Mouse (Mus musculus) hindbrain, postnatal 0 days (tissue): ENCODE measurements around the gene Cmtm7. TPM values are rescaled to one million over a fixed set of nuclear protein-coding genes. Genes with fewer than 3 reads are reported as not detected.

Experiments used
- ATAC-seq: fragments of 200-750 bp; cut with Nextera tagmentation; 2 replicates; pipeline ENCODE4 v1.8.0; 2017; ENCODE audit warnings: mild to moderate bottlenecking, moderate TSS enrichment, moderate library complexity
- DNase-seq: peaks from one replicate; pipeline ENCODE4 v3.0.0-alpha.2; 2015; ENCODE audit warnings: low spot score
- H3K27ac ChIP-seq: fragments of 300-500 bp; sonication (generic); 2 replicates; pipeline ENCODE4 v1.5.1; 2014; ENCODE audit warnings: mild to moderate bottlenecking
- H3K27me3 ChIP-seq: fragments of 300-500 bp; sonication (generic); 2 replicates; pipeline ENCODE4 v1.6.1; 2014; ENCODE audit warnings: low read length, mixed read lengths; ENCODE audit not compliant: insufficient read depth
- H3K36me3 ChIP-seq: fragments of 300-500 bp; sonication (generic); 2 replicates; pipeline ENCODE4 v1.6.1; 2014; ENCODE audit warnings: low read length, mixed read lengths; ENCODE audit not compliant: insufficient read depth
- H3K4me1 ChIP-seq: fragments of 300-500 bp; sonication (generic); 2 replicates; pipeline ENCODE4 v1.6.1; 2014; ENCODE audit warnings: antibody characterized with exemption, low read length, mixed read lengths; ENCODE audit not compliant: insufficient read depth
- H3K4me2 ChIP-seq: fragments of 300-500 bp; sonication (generic); 2 replicates; pipeline ENCODE4 v1.6.1; 2014; ENCODE audit warnings: low read depth, mild to moderate bottlenecking, low read length, moderate library complexity, mixed read lengths
- H3K4me3 ChIP-seq: fragments of 300-500 bp; sonication (generic); 2 replicates; pipeline ENCODE4 v1.5.1; 2014; ENCODE audit warnings: low read length
- H3K9ac ChIP-seq: fragments of 300-500 bp; sonication (generic); replicated peaks from 2 replicates; pipeline ENCODE4 v1.6.1; 2014; ENCODE audit warnings: mild to moderate bottlenecking, low read length, moderate library complexity, mixed read lengths
- H3K9me3 ChIP-seq: fragments of 300-500 bp; sonication (generic); 2 replicates; pipeline ENCODE4 v1.6.1; 2016; ENCODE audit warnings: low read length, mixed read lengths
- CTCF ChIP-seq: IDR thresholded peaks from 2 replicates; pipeline ENCODE4 v1.5.1; 2016; ENCODE audit warnings: antibody characterized with exemption, control low read depth, low read depth
- WGBS: fragments of 180-500 bp; shearing (Covaris S2); extraction: QIAGEN DNeasy Blood & Tissue Kit; methylation state at CpG from one replicate; pipeline ENCODE4 v1.1.7; 2014; 5-methylcytosine and 5-hydroxymethylcytosine counted together
- polyA plus RNA-seq: library from polyadenylated mRNA; unstranded; fragments of >200 nt; fragmentation: Nextera tagmentation; extraction: Ambion mirVana; gene quantifications from 2 replicates; pipeline ENCODE4 v1.2.1, GENCODE M21; 2015
- total RNA-seq: library from RNA; depleted of rRNA; stranded (reverse); fragments of >200 nt; gene quantifications from 2 replicates; pipeline ENCODE4 v1.2.3, GENCODE M21; 2014; rRNA removed

The Cmtm7 gene
- 14.3 and 21.1 TPM in 2 replicates for total RNA-seq
- polyA plus RNA-seq: 10.2 and 11.8 TPM in 2 replicates

GRCm38 (mm10) chr9:114781526-114782212, at the start of gene Cmtm7:
Gene Cmtm7, minus strand, starts transcription at chr9:114781856.
- DNase-seq (peak; percentile 35), ATAC-seq (peak; percentile 76)
- H3K4me1 ChIP-seq: no peaks in the 10 kb centered on the region
- H3K4me2 ChIP-seq: peak within 1 kb of the TSS; percentile 92
- no peak for TF ChIP-seq CTCF
- 3% methylated on average over 52 of the region's 54 CpGs for WGBS
- H3K9ac ChIP-seq: peak within 1 kb of the TSS; percentile 45
- peak within 1 kb of the TSS; percentile 47 for H3K4me3 ChIP-seq
- H3K36me3 ChIP-seq: no peaks in the 10 kb centered on the region
- H3K27me3 ChIP-seq: peaks cover 3% of the 10 kb centered on the region; the same call in 1 of the 2 replicates
- peak within 1 kb of the TSS; percentile 62; the same call in 1 of the 2 replicates for H3K27ac ChIP-seq
- H3K9me3 ChIP-seq: no peaks in the 10 kb centered on the region

GRCm38 (mm10) chr9:114830351-114830750, 48.7 kb upstream of the Cmtm7 start:
- 26% methylated on average over 7 of the region's 7 CpGs for WGBS
- ATAC-seq: no peak
- TF ChIP-seq CTCF: no peak

GRCm38 (mm10) chr9:114829669-114830068, 48.0 kb upstream of the Cmtm7 start:
- Histone ChIP-seq H3K27ac (no peak overlapping the region), H3K27me3 (no peaks in the 10 kb centered on the region), H3K36me3 (no peaks in the 10 kb centered on the region), H3K4me2 (no peak overlapping the region), H3K4me3 (no peak overlapping the region), H3K9ac (no peak overlapping the region), H3K9me3 (no peaks in the 10 kb centered on the region), H3K4me1 (no peaks in the 10 kb centered on the region)
- DNase-seq: no peak
- 93% methylated on average over 8 of the region's 8 CpGs for WGBS
- TF ChIP-seq CTCF: no peak
- ATAC-seq: no peak

More at GRCm38 (mm10) chr9:114830351-114830750, 48.7 kb upstream of the Cmtm7 start:
- Histone ChIP-seq H3K36me3 (no peaks in the 10 kb centered on the region), H3K27me3 (no peaks in the 10 kb centered on the region), H3K4me1 (no peaks in the 10 kb centered on the region), H3K9me3 (no peaks in the 10 kb centered on the region), H3K9ac (no peak overlapping the region), H3K27ac (no peak overlapping the region), H3K4me2 (no peak overlapping the region), H3K4me3 (no peak overlapping the region)
- DNase-seq: no peak

- no peak overlapping the region for H3K9ac ChIP-seq
- WGBS: 95% methylated on average over 6 of the region's 6 CpGs
- no peaks in the 10 kb centered on the region for H3K27me3 ChIP-seq
- H3K27ac ChIP-seq: no peak overlapping the region
- no peaks in the 10 kb centered on the region for H3K36me3 ChIP-seq
- no peak for DNase-seq
- no peaks in the 10 kb centered on the region for H3K9me3 ChIP-seq
- no peak overlapping the region for H3K4me2 ChIP-seq
- no peak for ATAC-seq
- 0 out of 2 replicates have a peak, but pooled peaks have one; percentile 6 for TF ChIP-seq CTCF
- no peaks in the 10 kb centered on the region for H3K4me1 ChIP-seq
- H3K4me3 ChIP-seq: no peak overlapping the region
Observed at GRCm38 (mm10) chr9:114828377-114828776, 46.7 kb upstream of the Cmtm7 start.

- H3K9ac ChIP-seq: no peak overlapping the region
- H3K36me3 ChIP-seq: no peaks in the 10 kb centered on the region
- no peak overlapping the region for H3K4me3 ChIP-seq
- WGBS: 56% methylated on average over 1 of the region's 1 CpGs
- H3K9me3 ChIP-seq: no peaks in the 10 kb centered on the region
- ATAC-seq (no peak), DNase-seq (no peak)
- H3K4me2 ChIP-seq: no peak overlapping the region
- no peak for TF ChIP-seq CTCF
- no peaks in the 10 kb centered on the region for H3K4me1 ChIP-seq
- H3K27ac ChIP-seq: no peak overlapping the region
- no peaks in the 10 kb centered on the region for H3K27me3 ChIP-seq
Observed at GRCm38 (mm10) chr9:114827242-114827852, 45.7 kb upstream of the Cmtm7 start.

GRCm38 (mm10) chr9:114824166-114824565, 42.5 kb upstream of the Cmtm7 start:
- Histone ChIP-seq H3K4me3 (no peak overlapping the region), H3K36me3 (no peaks in the 10 kb centered on the region), H3K27me3 (no peaks in the 10 kb centered on the region), H3K4me2 (no peak overlapping the region), H3K4me1 (no peaks in the 10 kb centered on the region), H3K27ac (no peak overlapping the region), H3K9ac (no peak overlapping the region), H3K9me3 (no peaks in the 10 kb centered on the region)
- 93% methylated on average over 7 of the region's 7 CpGs for WGBS
- TF ChIP-seq CTCF: no peak
- ATAC-seq: no peak
- no peak for DNase-seq
